Mouse (Mus musculus) T-helper 1 cell (primary cell): ENCODE data around the gene Pdcd10.

Source experiments
- in situ Hi-C: fragments of 300-600 bp; cut with MboI, MseI; formaldehyde crosslinking; loops from one replicate; pipeline ENCODE4 v1.15.1; 2025; ENCODE audit warnings: high pct_unique_total_duplicates

Pdcd10 gene

DNA sequence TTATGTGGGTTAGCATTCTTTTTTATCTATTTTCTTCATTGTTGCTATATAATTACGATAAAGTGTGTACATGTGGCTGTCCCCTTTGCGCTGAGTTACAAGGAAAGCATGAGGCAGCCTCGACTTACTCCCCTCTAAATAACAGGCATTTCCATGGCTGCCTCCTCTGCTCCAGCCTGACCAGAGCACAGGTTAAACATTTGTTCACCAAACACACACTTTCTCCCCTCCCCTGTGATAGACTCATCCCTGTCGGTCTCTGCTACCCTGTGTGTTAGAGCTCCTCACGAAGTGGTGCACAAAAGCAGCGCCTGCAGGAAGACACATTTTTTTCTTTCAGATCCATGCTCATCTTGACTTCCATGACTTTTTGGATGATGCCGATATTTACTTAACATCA is 82.0 kb downstream of the Pdcd10 start:
- in situ Hi-C loops = no loop called here

DNA sequence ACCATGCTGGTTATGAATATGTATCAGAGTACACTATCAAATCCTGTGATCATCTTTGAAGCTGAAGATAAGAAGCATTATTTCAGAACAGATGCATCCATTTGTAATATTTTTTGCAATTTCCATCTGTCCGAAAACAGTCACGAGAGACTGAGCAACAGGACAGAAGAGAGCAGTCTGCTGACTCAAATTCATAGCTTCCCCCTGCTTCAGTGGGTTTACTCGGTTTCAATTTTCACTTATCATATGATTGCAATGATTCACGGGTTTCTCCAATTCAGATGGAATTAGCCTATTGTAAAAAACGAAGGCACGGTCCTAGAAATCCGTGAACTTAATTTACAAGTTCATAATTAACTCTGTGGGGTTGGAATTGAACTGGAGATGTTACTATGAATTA is 88.5 kb downstream of the Pdcd10 start:
- in situ Hi-C loops = no loop called here
